Mouse (Mus musculus) intestine, embryonic 15.5 days (tissue): ENCODE results near the gene Gramd2. TPM values are rescaled to one million over a fixed set of nuclear protein-coding genes. Genes with fewer than 3 reads are reported as not detected.

ENCODE experiments used
- ATAC-seq: fragments of 200-750 bp; cut with Nextera tagmentation; 2 replicates; pipeline ENCODE4 v1.8.0; 2017; ENCODE audit warnings: moderate TSS enrichment, moderate library complexity
- H3K27ac ChIP-seq: fragments of 300-500 bp; sonication (generic); 2 replicates; pipeline ENCODE4 v1.5.1; 2015; ENCODE audit warnings: mild to moderate bottlenecking, inconsistent platforms
- H3K27me3 ChIP-seq: fragments of 300-500 bp; sonication (generic); replicated peaks from 2 replicates; pipeline ENCODE4 v1.6.1; 2015; ENCODE audit warnings: inconsistent platforms
- H3K36me3 ChIP-seq: fragments of 300-500 bp; sonication (generic); 2 replicates; pipeline ENCODE4 v1.6.1; 2015; ENCODE audit warnings: inconsistent platforms
- H3K4me1 ChIP-seq: fragments of 300-500 bp; sonication (generic); replicated peaks from 2 replicates; pipeline ENCODE4 v1.6.1; 2015; ENCODE audit warnings: inconsistent platforms
- H3K4me2 ChIP-seq: fragments of 300-500 bp; sonication (generic); replicated peaks from 2 replicates; pipeline ENCODE4 v1.6.1; 2015; ENCODE audit warnings: mild to moderate bottlenecking, inconsistent platforms
- H3K4me3 ChIP-seq: fragments of 300-500 bp; sonication (generic); replicated peaks from 2 replicates; pipeline ENCODE4 v1.5.1; 2015; ENCODE audit warnings: inconsistent platforms
- H3K9ac ChIP-seq: fragments of 300-500 bp; sonication (generic); 2 replicates; pipeline ENCODE4 v1.6.1; 2015; ENCODE audit warnings: inconsistent platforms
- H3K9me3 ChIP-seq: fragments of 300-500 bp; sonication (generic); 2 replicates; pipeline ENCODE4 v1.6.1; 2016; ENCODE audit warnings: inconsistent platforms
- WGBS: fragments of 180-500 bp; shearing (Covaris S2); methylation state at CpG from one replicate; pipeline ENCODE4 v1.1.7; 2015; 5-methylcytosine and 5-hydroxymethylcytosine counted together
- polyA plus RNA-seq: library from polyadenylated mRNA; unstranded; fragments of >200 nt; fragmentation: Nextera tagmentation; extraction: Ambion mirVana; gene quantifications from 2 replicates; pipeline ENCODE4 v1.2.1, GENCODE M21; 2015

Gene Gramd2
- polyA plus RNA-seq, 1 experiment from 2014 or later = 1.6 TPM

- ATAC-seq = peak; percentile 27
- no peak overlapping the region; the same call in 1 of the 2 replicates for H3K9ac ChIP-seq
- peaks cover 7% of the 10 kb centered on the region; the same call in 1 of the 2 replicates for H3K36me3 ChIP-seq
- no peaks in the 10 kb centered on the region for H3K9me3 ChIP-seq
- WGBS = 25% methylated on average over 14 of the region's 14 CpGs
- peak overlapping the region; percentile 64 for H3K4me2 ChIP-seq
- H3K4me3 ChIP-seq = peak overlapping the region; percentile 9; the same call in 1 of the 2 replicates
- H3K27ac ChIP-seq = peak overlapping the region; percentile 51; the same call in 1 of the 2 replicates
- no peaks in the 10 kb centered on the region for H3K27me3 ChIP-seq
- peaks cover 44% of the 10 kb centered on the region for H3K4me1 ChIP-seq
These were observed 20.6 kb upstream of the Gramd2 start for GRCm38 (mm10) chr9:59659036-59660026.

GRCm38 (mm10) chr9:59660421-59660820 is 19.5 kb upstream of the Gramd2 start:
- Histone ChIP-seq H3K9ac (peak overlapping the region; percentile 2; the same call in 1 of the 2 replicates), H3K4me3 (0 out of 2 replicates have a peak overlapping the region, but pooled peaks have one; percentile 9), H3K4me1 (peaks cover 44% of the 10 kb centered on the region), H3K27ac (peak overlapping the region; percentile 45), H3K9me3 (no peaks in the 10 kb centered on the region), H3K4me2 (peak overlapping the region; percentile 64), H3K27me3 (no peaks in the 10 kb centered on the region), H3K36me3 (peaks cover 15% of the 10 kb centered on the region)
- no peak for ATAC-seq
- 52% methylated on average over 10 of the region's 10 CpGs for WGBS

GRCm38 (mm10) chr9:59661298-59661975 is 18.5 kb upstream of the Gramd2 start:
- Histone ChIP-seq H3K36me3 (peaks cover 22% of the 10 kb centered on the region), H3K27me3 (no peaks in the 10 kb centered on the region), H3K4me2 (peak overlapping the region; percentile 64; the same call in 1 of the 2 replicates), H3K9me3 (no peaks in the 10 kb centered on the region), H3K4me3 (no peak overlapping the region), H3K4me1 (peaks cover 44% of the 10 kb centered on the region), H3K9ac (no peak overlapping the region), H3K27ac (no peak overlapping the region)
- no peak for ATAC-seq
- WGBS = 53% methylated on average over 6 of the region's 6 CpGs

DNA sequence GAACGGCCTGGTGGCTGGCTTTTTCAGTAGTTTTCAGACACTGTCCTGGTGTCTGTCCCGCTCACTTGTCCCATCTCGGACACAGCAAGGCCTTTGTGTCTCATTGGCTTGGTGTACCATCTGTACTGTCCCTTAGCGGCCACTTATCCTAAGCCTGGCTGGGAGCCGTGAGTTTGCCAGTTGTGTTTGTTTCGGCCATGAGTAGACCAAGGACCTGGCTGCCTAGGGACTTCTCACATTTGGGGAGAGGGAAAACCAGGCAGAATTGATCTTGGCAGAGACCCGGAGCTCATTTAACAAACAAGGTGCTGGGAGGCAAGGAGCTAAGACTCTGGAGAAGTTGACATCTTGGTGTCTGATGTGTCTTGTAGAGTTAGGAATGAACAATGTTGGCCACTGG is 16.7 kb upstream of the Gramd2 start:
- H3K4me1 ChIP-seq = peaks cover 39% of the 10 kb centered on the region

DNA sequence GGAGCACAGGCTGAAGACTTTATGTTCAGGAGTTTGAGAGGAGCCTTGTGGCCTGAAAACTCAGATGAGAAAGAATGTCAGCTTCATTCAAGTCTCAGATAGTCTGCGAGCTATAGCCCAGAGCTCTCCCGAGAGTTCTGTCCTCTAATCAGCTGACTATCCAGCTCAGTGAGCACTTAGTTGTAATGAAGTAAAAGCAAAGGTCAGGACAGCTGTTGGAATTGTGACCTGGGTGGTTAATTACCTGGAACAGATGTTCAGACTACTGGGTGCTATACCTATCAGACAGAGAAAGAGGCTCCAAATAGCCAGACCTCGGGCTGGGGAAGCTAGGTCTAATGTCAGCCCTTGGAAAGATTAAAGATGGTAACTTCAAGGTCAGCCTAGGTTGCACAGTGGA is 16.0 kb upstream of the Gramd2 start:
- H3K9ac ChIP-seq = no peak overlapping the region
- WGBS = 52% methylated on average over 3 of the region's 3 CpGs
- H3K9me3 ChIP-seq = no peaks in the 10 kb centered on the region
- no peak for ATAC-seq
- no peak overlapping the region; the same call in 1 of the 2 replicates for H3K4me2 ChIP-seq
- H3K27ac ChIP-seq = no peak overlapping the region; the same call in 1 of the 2 replicates
- H3K4me1 ChIP-seq = peaks cover 37% of the 10 kb centered on the region
- H3K4me3 ChIP-seq = no peak overlapping the region
- H3K27me3 ChIP-seq = no peaks in the 10 kb centered on the region
- peaks cover 32% of the 10 kb centered on the region for H3K36me3 ChIP-seq

More for the DNA sequence above, 16.7 kb upstream of the Gramd2 start:
- no peak overlapping the region for H3K4me2 ChIP-seq
- no peak overlapping the region for H3K27ac ChIP-seq
- no peak overlapping the region for H3K9ac ChIP-seq
- H3K27me3 ChIP-seq = no peaks in the 10 kb centered on the region
- no peak overlapping the region for H3K4me3 ChIP-seq
- no peak for ATAC-seq
- H3K36me3 ChIP-seq = peaks cover 32% of the 10 kb centered on the region
- no peaks in the 10 kb centered on the region for H3K9me3 ChIP-seq
- WGBS = 83% methylated on average over 7 of the region's 7 CpGs

DNA sequence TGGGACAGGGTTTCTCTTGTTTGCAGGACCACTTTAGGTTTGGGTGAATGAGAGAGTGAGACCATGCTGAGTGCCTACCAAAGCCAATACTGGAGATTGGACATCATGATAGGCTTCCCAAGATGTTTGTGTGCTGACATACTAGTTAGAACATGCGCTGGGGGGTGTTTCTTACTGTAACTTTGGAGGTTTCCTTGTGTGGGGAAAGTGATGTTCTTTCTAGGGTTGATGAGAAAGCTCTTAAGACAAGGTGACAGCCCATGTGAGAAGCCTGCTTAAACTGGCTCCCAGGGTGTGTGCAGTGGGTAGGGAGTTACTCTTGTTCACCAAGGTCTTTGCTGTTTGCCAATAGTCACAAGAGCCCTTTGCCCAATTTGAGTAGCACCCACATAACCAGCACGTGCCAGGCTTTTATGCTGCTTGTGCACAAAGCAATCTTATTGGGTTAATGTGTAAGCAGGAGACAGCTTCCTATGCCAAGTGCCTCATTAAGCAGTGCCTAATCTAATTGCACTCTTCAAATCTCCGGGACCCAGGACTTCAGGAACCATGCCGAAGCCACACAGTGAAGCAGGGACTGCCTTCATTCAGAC is 15.2 kb upstream of the Gramd2 start:
- Histone ChIP-seq H3K9me3 (no peaks in the 10 kb centered on the region), H3K27me3 (no peaks in the 10 kb centered on the region), H3K4me2 (no peak overlapping the region), H3K36me3 (peaks cover 32% of the 10 kb centered on the region), H3K4me1 (peaks cover 32% of the 10 kb centered on the region), H3K4me3 (no peak overlapping the region), H3K9ac (no peak overlapping the region), H3K27ac (no peak overlapping the region)
- WGBS = 61% methylated on average over 4 of the region's 4 CpGs
- ATAC-seq = no peak

DNA sequence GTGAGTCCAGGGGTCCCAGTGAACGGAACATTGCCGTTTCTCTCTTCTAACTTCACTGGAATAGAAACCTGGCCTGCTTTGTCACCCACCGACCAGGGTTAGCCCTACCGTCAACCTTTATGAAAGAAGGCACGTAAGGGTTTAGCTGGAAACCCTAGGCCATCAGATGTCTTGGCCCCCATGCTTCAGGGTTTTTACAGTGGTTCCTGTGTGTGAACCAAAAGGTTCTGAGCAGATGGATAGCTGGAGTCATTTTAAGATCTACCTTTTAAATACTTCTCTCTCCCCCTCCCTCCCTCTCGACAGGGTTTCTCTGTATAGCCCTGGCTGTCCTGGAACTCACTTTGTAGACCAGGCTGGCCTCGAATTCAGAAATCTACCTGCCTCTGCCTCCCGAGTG is 13.9 kb upstream of the Gramd2 start:
- Histone ChIP-seq H3K36me3 (peaks cover 38% of the 10 kb centered on the region), H3K4me3 (no peak overlapping the region), H3K4me1 (peaks cover 22% of the 10 kb centered on the region), H3K9me3 (no peaks in the 10 kb centered on the region), H3K4me2 (no peak overlapping the region), H3K9ac (no peak overlapping the region), H3K27ac (no peak overlapping the region), H3K27me3 (no peaks in the 10 kb centered on the region)
- WGBS = 87% methylated on average over 8 of the region's 8 CpGs
- no peak for ATAC-seq

DNA sequence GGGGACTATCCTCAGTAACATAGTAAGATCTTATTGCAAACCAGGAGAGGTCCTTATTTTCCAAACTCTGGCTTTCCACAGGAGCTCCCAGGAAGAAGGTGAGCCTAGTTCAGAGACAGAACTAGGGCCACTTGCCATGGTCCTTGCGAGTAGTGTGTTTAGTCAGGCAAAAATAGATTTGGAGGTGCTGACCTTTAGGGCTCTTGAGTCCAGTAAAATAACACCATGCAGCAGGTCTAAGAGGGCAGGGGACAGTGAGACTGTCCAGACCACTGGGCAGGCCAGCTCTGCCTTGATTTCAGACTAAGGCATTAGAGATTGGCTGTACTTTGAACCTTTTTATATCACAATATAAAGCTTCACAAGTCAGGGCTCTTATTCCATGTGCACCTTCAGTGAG is 13.1 kb upstream of the Gramd2 start:
- Histone ChIP-seq H3K9me3 (no peaks in the 10 kb centered on the region), H3K4me2 (no peak overlapping the region), H3K27me3 (no peaks in the 10 kb centered on the region), H3K9ac (no peak overlapping the region), H3K4me3 (no peak overlapping the region), H3K4me1 (peaks cover 14% of the 10 kb centered on the region), H3K36me3 (peaks cover 46% of the 10 kb centered on the region), H3K27ac (no peak overlapping the region)
- no peak for ATAC-seq
- WGBS = 60% methylated on average over 1 of the region's 1 CpGs

DNA sequence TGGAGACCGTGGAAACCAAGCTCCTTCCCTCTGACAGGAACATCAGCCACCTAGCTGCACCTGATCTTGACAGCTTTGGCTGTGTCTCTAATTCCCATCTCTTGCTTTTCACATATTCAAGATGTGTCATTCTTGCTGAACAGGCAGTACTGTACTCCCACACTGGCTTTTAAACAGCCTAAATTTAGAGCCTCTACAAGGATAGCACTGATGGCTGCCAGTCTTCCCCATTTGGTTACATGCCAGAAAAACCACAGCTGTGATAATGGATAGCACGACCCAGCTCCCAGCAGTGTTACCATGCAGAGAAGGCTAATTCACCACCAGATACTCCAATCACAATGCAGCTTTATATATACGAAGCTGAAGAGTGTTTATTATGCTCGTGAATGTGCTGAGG is 12.7 kb upstream of the Gramd2 start:
- no peak overlapping the region for H3K4me3 ChIP-seq
- H3K9ac ChIP-seq = no peak overlapping the region
- H3K36me3 ChIP-seq = peaks cover 49% of the 10 kb centered on the region
- no peaks in the 10 kb centered on the region for H3K27me3 ChIP-seq
- no peak overlapping the region for H3K4me2 ChIP-seq
- 48% methylated on average over 4 of the region's 4 CpGs for WGBS
- ATAC-seq = no peak
- no peaks in the 10 kb centered on the region for H3K9me3 ChIP-seq
- H3K27ac ChIP-seq = no peak overlapping the region
- H3K4me1 ChIP-seq = peaks cover 13% of the 10 kb centered on the region; the same call in 1 of the 2 replicates

GRCm38 (mm10) chr9:59667904-59668303 is 12.0 kb upstream of the Gramd2 start:
- no peak overlapping the region for H3K9ac ChIP-seq

DNA sequence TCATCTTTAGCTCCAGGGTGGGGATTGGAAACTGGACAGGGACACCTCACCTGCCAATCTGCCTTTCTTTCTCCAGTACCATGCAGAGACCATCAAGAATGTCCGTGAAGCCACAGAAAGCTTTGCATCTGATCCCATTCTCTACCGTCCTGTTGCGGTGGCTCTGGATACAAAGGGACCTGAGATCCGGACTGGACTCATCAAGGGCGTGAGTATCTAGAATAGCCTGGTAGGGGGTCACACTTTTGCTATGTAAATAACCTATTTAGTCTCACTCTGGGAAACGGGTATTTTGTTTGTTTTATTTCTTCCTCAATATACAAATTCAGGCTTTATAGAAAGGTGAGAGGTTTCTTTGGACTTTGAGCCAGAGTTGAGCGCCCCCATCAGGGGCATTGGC is 11.5 kb upstream of the Gramd2 start:
- WGBS = 87% methylated on average over 7 of the region's 7 CpGs
- Histone ChIP-seq H3K4me2 (no peak overlapping the region), H3K4me1 (peaks cover 8% of the 10 kb centered on the region; the same call in 1 of the 2 replicates), H3K4me3 (no peak overlapping the region), H3K9ac (no peak overlapping the region), H3K36me3 (peaks cover 61% of the 10 kb centered on the region), H3K27ac (no peak overlapping the region), H3K27me3 (no peaks in the 10 kb centered on the region), H3K9me3 (no peaks in the 10 kb centered on the region)
- no peak for ATAC-seq

More at GRCm38 (mm10) chr9:59667904-59668303, 12.0 kb upstream of the Gramd2 start:
- H3K27ac ChIP-seq = no peak overlapping the region
- no peaks in the 10 kb centered on the region for H3K27me3 ChIP-seq
- H3K9me3 ChIP-seq = no peaks in the 10 kb centered on the region
- 58% methylated on average over 6 of the region's 6 CpGs for WGBS
- no peak overlapping the region for H3K4me2 ChIP-seq
- no peak overlapping the region for H3K4me3 ChIP-seq
- peaks cover 13% of the 10 kb centered on the region; the same call in 1 of the 2 replicates for H3K4me1 ChIP-seq
- H3K36me3 ChIP-seq = peaks cover 56% of the 10 kb centered on the region
- ATAC-seq = no peak

- no peak for ATAC-seq
- H3K36me3 ChIP-seq = peaks cover 60% of the 10 kb centered on the region
These were observed 10.8 kb upstream of the Gramd2 start for GRCm38 (mm10) chr9:59669172-59669571.

More at GRCm38 (mm10) chr9:59669172-59669571, 10.8 kb upstream of the Gramd2 start:
- no peak overlapping the region for H3K9ac ChIP-seq
- H3K4me3 ChIP-seq = no peak overlapping the region
- no peaks in the 10 kb centered on the region for H3K27me3 ChIP-seq
- peaks cover under 1% of the 10 kb centered on the region; the same call in 1 of the 2 replicates for H3K4me1 ChIP-seq
- H3K4me2 ChIP-seq = no peak overlapping the region
- no peaks in the 10 kb centered on the region for H3K9me3 ChIP-seq
- 81% methylated on average over 4 of the region's 4 CpGs for WGBS
- no peak overlapping the region for H3K27ac ChIP-seq
